25 mouse cellular contexts compared by ENCODE assay signal in genomic region chr17:12798571-12798970, GRCm38 (mm10). TPM values are rescaled to one million over a fixed set of nuclear protein-coding genes. Genes with fewer than 3 reads are reported as not detected.
A peak's percentile ranks its signal among the peaks of the same experiment; 100 is the strongest.
DNase-seq lines count a peak whose midpoint lies in the region; ATAC-seq and TF ChIP-seq lines count a peak whose summit lies in the region.
"Had no signal": no experiment of that assay in that cellular context is flagged by ENCODE, and none has a peak within 500 bp of the region (broad histone marks: within the 10 kb centered on the region; RNA-seq: fewer than 3 reads in every experiment).

No protein-coding gene starts in this region.

- no peak overlapping the region for H3K4me2 ChIP-seq in heart, embryonic 15.5 days
- no peak overlapping the region for H3K4me2 ChIP-seq in kidney, embryonic 15.5 days
- no peak overlapping the region for H3K4me2 ChIP-seq in kidney, embryonic 16.5 days (replicated peaks; ENCODE audit: low read depth, low read length)
- no peak overlapping the region for H3K4me2 ChIP-seq in stomach, embryonic 14.5 days (replicated peaks; ENCODE audit: low read depth, low read length)
- no peak overlapping the region for H3K4me2 ChIP-seq in stomach, postnatal 0 days (replicated peaks; ENCODE audit: low read depth)
- H3K4me2 ChIP-seq: embryonic facial prominence, embryonic 15.5 days; forebrain, embryonic 12.5 days; hindbrain, embryonic 13.5 days; liver, embryonic 12.5 days had no signal

- peaks cover 40% of the 10 kb centered on the region for H3K36me3 ChIP-seq in heart, embryonic 10.5 days
- no peaks in the 10 kb centered on the region for H3K36me3 ChIP-seq in heart, embryonic 15.5 days
- H3K36me3 ChIP-seq in kidney, embryonic 15.5 days, result peaks cover 11% of the 10 kb centered on the region
- no peaks in the 10 kb centered on the region for H3K36me3 ChIP-seq in kidney, embryonic 16.5 days (ENCODE audit: insufficient read depth, low read length)
- H3K36me3 ChIP-seq in stomach, embryonic 14.5 days (ENCODE audit: control insufficient read depth, insufficient read depth, low read length), result no peaks in the 10 kb centered on the region; the same call in 1 of the 2 replicates
- no peaks in the 10 kb centered on the region for H3K36me3 ChIP-seq in stomach, postnatal 0 days (ENCODE audit: control insufficient read depth, insufficient read depth, low read length)
- H3K36me3 ChIP-seq: embryonic facial prominence, embryonic 15.5 days; forebrain, embryonic 12.5 days; hindbrain, embryonic 13.5 days had no signal

- DNase-seq in heart, embryonic 10.5 days (ENCODE audit: low spot score), result peak; percentile 57
- no peak for DNase-seq in heart, adult 9 months (ENCODE audit: low spot score in 2 of 2)
- no peak for DNase-seq in heart, adult 18-20 months
- DNase-seq in stomach, postnatal 0 days (ENCODE audit: low spot score), result no peak
- DNase-seq: adrenal gland, postnatal 10 days; cerebellum, adult 8-10 months; cerebellum, postnatal 25 days; forebrain, postnatal 0 days; gastrocnemius, postnatal 10 days; kidney, adult 11 months; layer of hippocampus, postnatal 36 days; left cerebral cortex, postnatal 4 days; liver, postnatal 0 days; midbrain, embryonic 14.5 days had no signal

- H3K4me1 ChIP-seq in heart, embryonic 10.5 days, result peaks cover 53% of the 10 kb centered on the region
- H3K4me1 ChIP-seq in heart, embryonic 15.5 days (replicated peaks), result peaks cover 58% of the 10 kb centered on the region
- H3K4me1 ChIP-seq in kidney, embryonic 15.5 days, result peaks cover 22% of the 10 kb centered on the region
- H3K4me1 ChIP-seq in kidney, embryonic 16.5 days (ENCODE audit: insufficient read depth, low read length), result peaks cover 13% of the 10 kb centered on the region
- H3K4me1 ChIP-seq in stomach, embryonic 14.5 days (ENCODE audit: control insufficient read depth, insufficient read depth, low read length), result peaks cover 23% of the 10 kb centered on the region
- H3K4me1 ChIP-seq in stomach, postnatal 0 days (replicated peaks; ENCODE audit: control insufficient read depth, insufficient read depth), result peaks cover 5% of the 10 kb centered on the region; the same call in 1 of the 2 replicates
- H3K4me1 ChIP-seq: forebrain, embryonic 12.5 days had no signal

- no peak overlapping the region for H3K9ac ChIP-seq in heart, embryonic 15.5 days
- no peak overlapping the region for H3K9ac ChIP-seq in kidney, embryonic 15.5 days
- H3K9ac ChIP-seq in kidney, embryonic 16.5 days (replicated peaks; ENCODE audit: low read length), result no peak overlapping the region
- no peak overlapping the region for H3K9ac ChIP-seq in stomach, embryonic 14.5 days (replicated peaks; ENCODE audit: low read depth, low read length)
- no peak overlapping the region for H3K9ac ChIP-seq in stomach, postnatal 0 days (ENCODE audit: low read length)
- H3K9ac ChIP-seq: embryonic facial prominence, embryonic 15.5 days; forebrain, embryonic 12.5 days; forebrain, postnatal 0 days; hindbrain, embryonic 13.5 days; liver, embryonic 12.5 days; liver, postnatal 0 days had no signal

- 86% methylated on average over 3 of the region's 3 CpGs for WGBS in heart, embryonic 10.5 days
- WGBS in heart, embryonic 15.5 days, result 84% methylated on average over 3 of the region's 3 CpGs
- WGBS in kidney, embryonic 15.5 days, result 94% methylated on average over 3 of the region's 3 CpGs
- WGBS in kidney, embryonic 16.5 days, result 93% methylated on average over 3 of the region's 3 CpGs
- 87% methylated on average over 3 of the region's 3 CpGs for WGBS in stomach, embryonic 14.5 days
- 84% methylated on average over 3 of the region's 3 CpGs for WGBS in stomach, postnatal 0 days

- H3K27ac ChIP-seq in heart, embryonic 10.5 days, result peak overlapping the region; percentile 83
- H3K27ac ChIP-seq in heart, embryonic 15.5 days, result peak overlapping the region; percentile 81
- H3K27ac ChIP-seq in kidney, embryonic 15.5 days, result 0 out of 2 replicates have a peak overlapping the region, but pooled peaks have one; percentile 52
- H3K27ac ChIP-seq in kidney, embryonic 16.5 days (ENCODE audit: low read length), result no peak overlapping the region; the same call in 1 of the 2 replicates
- peak overlapping the region; percentile 39; the same call in 1 of the 2 replicates for H3K27ac ChIP-seq in stomach, embryonic 14.5 days (ENCODE audit: low read length)
- H3K27ac ChIP-seq in stomach, postnatal 0 days (replicated peaks), result no peak overlapping the region
- H3K27ac ChIP-seq: embryonic facial prominence, embryonic 10.5 days; embryonic facial prominence, embryonic 15.5 days; forebrain, embryonic 12.5 days; hindbrain, embryonic 13.5 days; kidney, postnatal 0 days; liver, embryonic 12.5 days had no signal

- no peaks in the 10 kb centered on the region for H3K27me3 ChIP-seq in heart, embryonic 10.5 days (ENCODE audit: insufficient read depth, poor library complexity, severe bottlenecking)
- no peaks in the 10 kb centered on the region for H3K27me3 ChIP-seq in heart, embryonic 15.5 days
- H3K27me3 ChIP-seq in kidney, embryonic 15.5 days, result no peaks in the 10 kb centered on the region
- no peaks in the 10 kb centered on the region for H3K27me3 ChIP-seq in kidney, embryonic 16.5 days (ENCODE audit: insufficient read depth, low read length)
- no peaks in the 10 kb centered on the region for H3K27me3 ChIP-seq in stomach, embryonic 14.5 days (ENCODE audit: control insufficient read depth, insufficient read depth, low read length)
- no peaks in the 10 kb centered on the region for H3K27me3 ChIP-seq in stomach, postnatal 0 days (ENCODE audit: control insufficient read depth, insufficient read depth, low read length)
- H3K27me3 ChIP-seq: embryonic facial prominence, embryonic 15.5 days; forebrain, embryonic 12.5 days; hindbrain, embryonic 13.5 days; liver, embryonic 12.5 days; Patski had no signal

- no peak for ATAC-seq in heart, embryonic 15.5 days (replicated peaks; ENCODE audit: insufficient number of reproducible peaks, insufficient read depth, low FRiP score, low read depth)
- no peak for ATAC-seq in kidney, embryonic 15.5 days (replicated peaks; ENCODE audit: low FRiP score)
- ATAC-seq in kidney, embryonic 16.5 days (ENCODE audit: low FRiP score, low TSS enrichment), result no peak
- ATAC-seq in stomach, embryonic 14.5 days (ENCODE audit: insufficient number of reproducible peaks, insufficient read depth, low FRiP score, low read depth), result no peak
- no peak for ATAC-seq in stomach, postnatal 0 days (ENCODE audit: low FRiP score, low TSS enrichment)
- ATAC-seq: forebrain, postnatal 0 days; liver, embryonic 12.5 days; liver, postnatal 0 days; Patski had no signal

- TF ChIP-seq CTCF in stomach, postnatal 0 days (IDR thresholded peaks at IDR 0.05; ENCODE audit: low read depth), result no peak

- no peak for TF ChIP-seq EP300 in stomach, postnatal 0 days (optimal IDR thresholded peaks at IDR 0.05)

- no peaks in the 10 kb centered on the region for H3K9me3 ChIP-seq in heart, embryonic 10.5 days
- no peaks in the 10 kb centered on the region for H3K9me3 ChIP-seq in heart, embryonic 15.5 days (replicated peaks)
- H3K9me3 ChIP-seq in kidney, embryonic 15.5 days (replicated peaks), result no peaks in the 10 kb centered on the region
- H3K9me3 ChIP-seq in kidney, embryonic 16.5 days (ENCODE audit: low read length), result no peaks in the 10 kb centered on the region
- no peaks in the 10 kb centered on the region for H3K9me3 ChIP-seq in stomach, embryonic 14.5 days (ENCODE audit: control insufficient read depth, low read depth, low read length)
- H3K9me3 ChIP-seq in stomach, postnatal 0 days (ENCODE audit: control insufficient read depth, low read length), result no peaks in the 10 kb centered on the region
- H3K9me3 ChIP-seq: embryonic facial prominence, embryonic 10.5 days; embryonic facial prominence, embryonic 15.5 days; forebrain, embryonic 12.5 days; hindbrain, embryonic 13.5 days; liver, embryonic 12.5 days had no signal

- H3K4me3 ChIP-seq in heart, embryonic 10.5 days, result no peak overlapping the region
- no peak overlapping the region for H3K4me3 ChIP-seq in heart, embryonic 15.5 days
- no peak overlapping the region for H3K4me3 ChIP-seq in kidney, embryonic 15.5 days (replicated peaks)
- H3K4me3 ChIP-seq in kidney, embryonic 16.5 days (ENCODE audit: low read length), result no peak overlapping the region
- no peak overlapping the region for H3K4me3 ChIP-seq in stomach, embryonic 14.5 days (ENCODE audit: low read depth, low read length)
- no peak overlapping the region for H3K4me3 ChIP-seq in stomach, postnatal 0 days (ENCODE audit: low read depth, low read length)
- H3K4me3 ChIP-seq: embryonic facial prominence, embryonic 10.5 days; embryonic facial prominence, embryonic 15.5 days; forebrain, embryonic 12.5 days; hindbrain, embryonic 13.5 days; liver, embryonic 12.5 days had no signal

RNA-seq across cellular contexts. Expression of gene Igf2r, which starts 29.1 kb away (rescaled TPM):
- 141 and 272 TPM in 2 replicates for polyA plus RNA-seq in heart, embryonic 10.5 days (2016; fragmentation: Nextera tagmentation; extraction: Ambion mirVana)
- polyA plus RNA-seq in heart, embryonic 15.5 days (2015; fragmentation: Nextera tagmentation; extraction: Ambion mirVana), result 121 and 127 TPM in 2 replicates
- total RNA-seq in heart, adult 18-20 months (2021), result 100 to 1,000 TPM; 111 to 115 TPM
- polyA plus RNA-seq in kidney, embryonic 15.5 days (2015; fragmentation: Nextera tagmentation; extraction: Ambion mirVana), result 30.1 and 34.6 TPM in 2 replicates
- polyA plus RNA-seq in kidney, embryonic 16.5 days (2015; fragmentation: Nextera tagmentation; extraction: Ambion mirVana), result 32.1 and 33.6 TPM in 2 replicates
- 46.0 and 51.7 TPM in 2 replicates for polyA plus RNA-seq in stomach, embryonic 14.5 days (2014; fragmentation: Nextera tagmentation; extraction: Ambion mirVana)
- polyA plus RNA-seq in stomach, postnatal 0 days (2015; fragmentation: Nextera tagmentation; extraction: Ambion mirVana), result 9.4 and 9.6 TPM in 2 replicates

Comparison
In these comparisons a context has a peak if more than half of its experiments do, and no peak if none do; other contexts are left out.
1. H3K27ac ChIP-seq: peak in heart, embryonic 10.5 days (single experiment), heart, embryonic 15.5 days (single experiment), kidney, embryonic 15.5 days (single experiment) and stomach, embryonic 14.5 days (single experiment); none in kidney, embryonic 16.5 days (single experiment) and stomach, postnatal 0 days (single experiment).